Mouse (Mus musculus) kidney, adult 2 months (tissue): ENCODE data around the gene Sult4a1. TPM values are rescaled to one million over a fixed set of nuclear protein-coding genes. Genes with fewer than 3 reads are reported as not detected.

ENCODE experiments used
- DNase-seq: peaks from one replicate; pipeline ENCODE4 v3.0.0; 2021
- H3K27ac ChIP-seq: fragments of 200-500 bp; 2 replicates; pipeline ENCODE4 v1.5.1; 2012; ENCODE audit warnings: low read depth, low read length, control low read depth, inconsistent platforms; ENCODE audit not compliant: insufficient read depth
- H3K27me3 ChIP-seq: fragments of 200-500 bp; replicated peaks from 2 replicates; pipeline ENCODE4 v1.6.1; 2012; ENCODE audit warnings: mild to moderate bottlenecking, moderate library complexity, low read length, inconsistent platforms; ENCODE audit not compliant: control insufficient read depth, insufficient read depth
- H3K36me3 ChIP-seq: fragments of 200-500 bp; 2 replicates; pipeline ENCODE4 v1.6.1; 2012; ENCODE audit warnings: mild to moderate bottlenecking, moderate library complexity, low read length, inconsistent platforms; ENCODE audit not compliant: control insufficient read depth, insufficient read depth
- H3K4me1 ChIP-seq: fragments of 200-500 bp; 2 replicates; pipeline ENCODE4 v1.6.1; 2011; ENCODE audit warnings: low read length; ENCODE audit not compliant: control insufficient read depth, insufficient read depth
- H3K4me3 ChIP-seq: fragments of 200-500 bp; 2 replicates; pipeline ENCODE4 v1.5.1; 2011; ENCODE audit warnings: mild to moderate bottlenecking, low read depth, low read length, control low read depth; ENCODE audit not compliant: insufficient read depth
- CTCF ChIP-seq: fragments of 200-500 bp; conservative IDR thresholded peaks from 2 replicates; pipeline ENCODE4 v1.5.1; 2011; ENCODE audit warnings: low read depth, mild to moderate bottlenecking, control low read depth, low read length, moderate library complexity, mixed read lengths; ENCODE audit not compliant: insufficient read depth, insufficient read length
- POLR2A ChIP-seq: fragments of 200-500 bp; IDR thresholded peaks from one replicate; pipeline ENCODE4 v1.6.1; 2011; ENCODE audit warnings: low read depth, low read length, control low read depth
- WGBS: fragments of 180-500 bp; shearing (Covaris S2); methylation state at CpG from one replicate; pipeline ENCODE4 v1.1.7; 2018; 5-methylcytosine and 5-hydroxymethylcytosine counted together
- polyA plus RNA-seq: library from polyadenylated mRNA; depleted of rRNA; stranded (reverse); fragments of >200 nt; gene quantifications from 2 replicates; pipeline ENCODE4 v1.2.3, GENCODE M21; 2012

The Sult4a1 gene
- polyA plus RNA-seq, 1 experiment, result 1.5 TPM

DNA sequence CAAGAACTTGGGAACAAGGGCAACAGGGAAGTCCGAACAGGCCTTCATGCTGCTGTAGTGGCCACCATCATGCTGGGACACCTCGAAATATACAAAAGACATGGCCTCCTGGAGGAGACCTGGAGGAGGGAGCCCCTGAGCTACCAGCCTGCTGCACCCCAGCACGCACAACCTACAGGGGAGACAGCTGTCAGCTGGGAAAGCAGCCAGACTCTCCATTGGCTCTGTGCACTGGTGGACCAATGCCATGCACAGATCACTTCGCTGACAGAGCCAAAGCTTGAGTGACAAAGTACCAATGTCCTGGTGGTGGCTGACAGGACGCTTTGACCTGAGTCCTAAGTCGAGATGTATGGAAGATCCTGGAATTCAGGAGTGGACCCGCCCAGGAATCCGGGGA is 9.5 kb downstream of the Sult4a1 start:
- no peak for DNase-seq
- H3K36me3 ChIP-seq, result no peaks in the 10 kb centered on the region
- H3K27ac ChIP-seq, result no peak overlapping the region
- H3K4me1 ChIP-seq, result no peaks in the 10 kb centered on the region
- no peaks in the 10 kb centered on the region for H3K27me3 ChIP-seq
- H3K4me3 ChIP-seq, result no peak overlapping the region
- TF ChIP-seq CTCF, result no peak
- no peak for TF ChIP-seq POLR2A
- 86% methylated on average over 8 of the region's 8 CpGs for WGBS

DNA sequence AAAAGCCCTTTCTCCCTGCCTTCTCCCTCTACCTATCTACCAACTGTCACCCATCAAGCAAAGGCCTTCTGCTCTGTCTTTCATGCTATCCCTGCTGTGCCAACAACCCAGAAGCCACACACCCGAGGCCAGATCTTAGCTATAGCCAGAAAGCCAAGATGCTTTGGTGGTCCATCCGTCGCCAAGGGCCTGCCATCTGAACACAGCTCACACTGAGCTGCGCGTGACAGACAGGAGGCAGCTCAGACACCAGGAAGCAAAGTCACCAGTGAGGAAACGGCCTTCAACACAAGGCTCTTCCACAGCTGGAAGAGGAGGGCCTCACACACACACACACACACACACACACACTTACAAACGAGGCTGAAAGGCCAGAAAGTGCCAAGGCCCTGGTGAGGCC is 10.6 kb downstream of the Sult4a1 start:
- H3K4me1 ChIP-seq, result no peaks in the 10 kb centered on the region
- TF ChIP-seq CTCF (no peak), POLR2A (no peak)
- H3K27me3 ChIP-seq, result no peaks in the 10 kb centered on the region
- DNase-seq, result no peak
- H3K4me3 ChIP-seq, result no peak overlapping the region
- no peaks in the 10 kb centered on the region for H3K36me3 ChIP-seq
- no peak overlapping the region for H3K27ac ChIP-seq
- 62% methylated on average over 7 of the region's 7 CpGs for WGBS

DNA sequence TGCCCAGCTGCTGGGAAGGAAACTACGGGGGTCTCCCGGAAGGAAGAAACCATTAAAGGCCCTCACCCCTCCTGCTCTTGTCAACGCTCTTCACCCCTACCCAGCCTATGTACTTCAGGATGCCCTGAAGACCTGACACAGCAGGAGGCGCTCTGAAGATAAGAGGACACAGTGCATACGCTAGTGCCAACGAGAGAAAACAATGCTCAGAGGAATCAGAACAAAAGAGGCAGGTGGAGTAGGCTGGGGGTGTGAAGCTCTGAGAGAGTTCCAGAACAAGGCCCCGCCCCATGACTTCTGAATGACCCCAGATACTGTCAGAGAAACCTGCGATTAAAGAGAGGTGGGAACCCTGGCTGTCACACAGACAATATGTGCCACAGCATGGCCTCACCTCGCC is 18.8 kb downstream of the Sult4a1 start:
- Histone ChIP-seq H3K4me1 (no peaks in the 10 kb centered on the region), H3K4me3 (no peak overlapping the region), H3K36me3 (no peaks in the 10 kb centered on the region), H3K27me3 (no peaks in the 10 kb centered on the region), H3K27ac (no peak overlapping the region)
- TF ChIP-seq CTCF, result no peak
- TF ChIP-seq POLR2A, result no peak
- no peak for DNase-seq
- 46% methylated on average over 9 of the region's 9 CpGs for WGBS

DNA sequence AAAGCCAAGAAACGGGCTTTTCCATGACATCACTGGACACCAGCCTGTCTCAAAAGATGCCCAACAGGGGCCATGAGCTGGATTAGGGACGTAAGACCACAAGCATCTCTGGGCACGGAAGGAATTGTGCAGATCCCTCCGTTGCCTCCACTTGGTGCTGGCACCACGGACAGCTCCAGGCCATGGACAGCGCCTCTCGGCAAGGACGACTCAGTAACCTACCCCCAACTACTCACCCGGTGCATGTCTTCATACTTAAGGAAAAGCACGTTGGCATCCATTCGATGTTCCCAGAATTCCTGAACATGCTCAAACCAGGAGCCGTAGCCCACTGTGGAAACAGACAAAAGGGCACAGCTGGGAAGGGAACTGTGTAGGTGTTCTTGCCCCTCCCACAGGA is 19.2 kb downstream of the Sult4a1 start:
- DNase-seq, result no peak

DNA sequence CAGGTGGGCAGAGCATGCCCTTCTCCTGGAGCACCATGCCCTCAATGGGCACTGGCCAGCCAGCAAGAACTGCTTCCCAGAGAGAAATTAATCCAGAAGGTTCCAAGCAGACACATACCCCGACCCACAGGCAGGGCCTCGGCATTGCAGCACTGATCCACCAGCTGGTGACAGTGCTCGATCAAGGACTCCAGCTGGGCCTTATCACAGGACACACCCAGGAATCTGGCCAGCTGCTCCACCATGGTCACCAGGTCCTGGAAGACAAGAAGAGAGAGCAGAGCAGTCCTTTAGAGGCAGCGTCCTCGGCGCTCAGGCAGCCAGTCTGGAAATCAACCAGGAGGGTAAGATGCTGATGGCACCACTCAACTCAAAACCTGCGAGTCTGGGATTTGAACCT is 25.5 kb downstream of the Sult4a1 start:
- TF ChIP-seq CTCF (no peak), POLR2A (no peak)
- H3K36me3 ChIP-seq, result no peaks in the 10 kb centered on the region
- 54% methylated on average over 7 of the region's 7 CpGs for WGBS

More for the DNA sequence above, 19.2 kb downstream of the Sult4a1 start:
- Histone ChIP-seq H3K27me3 (no peaks in the 10 kb centered on the region), H3K36me3 (no peaks in the 10 kb centered on the region), H3K4me3 (no peak overlapping the region), H3K4me1 (no peaks in the 10 kb centered on the region), H3K27ac (no peak overlapping the region)
- no peak for TF ChIP-seq POLR2A
- no peak for TF ChIP-seq CTCF
- WGBS, result 22% methylated on average over 12 of the region's 12 CpGs

DNA sequence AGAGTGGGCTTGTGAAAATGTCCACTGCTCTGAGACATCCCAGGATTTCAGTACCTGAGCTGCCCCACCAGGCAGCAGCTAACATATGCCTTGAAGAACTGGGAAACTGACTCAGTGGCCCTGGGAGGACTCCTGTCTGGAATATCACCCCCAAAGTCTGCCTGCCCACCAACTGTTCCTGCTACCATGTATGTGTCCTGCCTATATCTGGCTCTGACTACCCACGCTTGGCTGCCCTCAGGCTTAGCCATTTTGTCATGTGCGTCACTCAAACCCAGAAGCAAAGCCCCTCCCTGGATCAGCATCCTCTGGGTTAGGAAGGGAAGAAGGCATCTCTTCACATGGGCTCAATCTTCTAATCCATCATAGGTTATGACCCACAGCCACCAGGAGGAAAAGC is 26.0 kb downstream of the Sult4a1 start:
- Histone ChIP-seq H3K36me3 (no peaks in the 10 kb centered on the region), H3K4me3 (no peak overlapping the region), H3K27me3 (no peaks in the 10 kb centered on the region), H3K4me1 (no peaks in the 10 kb centered on the region), H3K27ac (no peak overlapping the region)
- TF ChIP-seq POLR2A (no peak), CTCF (no peak)
- 82% methylated on average over 2 of the region's 2 CpGs for WGBS
- no peak for DNase-seq

More for the DNA sequence above, 25.5 kb downstream of the Sult4a1 start:
- Histone ChIP-seq H3K4me3 (no peak overlapping the region), H3K27ac (no peak overlapping the region), H3K27me3 (no peaks in the 10 kb centered on the region), H3K4me1 (no peaks in the 10 kb centered on the region)
- no peak for DNase-seq

DNA sequence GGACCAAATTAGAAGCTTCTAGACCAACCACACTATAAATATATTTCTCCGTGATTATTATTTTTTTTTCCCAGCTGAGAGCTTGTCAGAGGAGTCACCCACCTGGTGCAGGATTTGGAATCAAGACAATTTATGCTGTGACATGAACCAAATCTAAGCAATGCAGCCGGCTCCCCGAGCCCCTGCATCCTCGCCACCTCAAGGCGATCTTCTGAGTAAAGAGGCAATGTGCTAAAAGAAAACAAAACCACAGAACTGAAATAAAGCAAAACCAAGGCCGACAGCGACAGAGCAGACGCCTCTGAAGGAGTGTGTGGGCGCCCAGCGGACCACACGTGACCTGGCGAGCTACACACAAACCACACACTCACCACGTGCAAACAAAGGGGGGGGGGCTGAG is 26.9 kb downstream of the Sult4a1 start:
- no peak for DNase-seq
- Histone ChIP-seq H3K36me3 (no peaks in the 10 kb centered on the region), H3K27ac (no peak overlapping the region), H3K27me3 (no peaks in the 10 kb centered on the region), H3K4me3 (no peak overlapping the region), H3K4me1 (no peaks in the 10 kb centered on the region)
- WGBS, result 47% methylated on average over 13 of the region's 13 CpGs
- TF ChIP-seq POLR2A (no peak), CTCF (no peak)

DNA sequence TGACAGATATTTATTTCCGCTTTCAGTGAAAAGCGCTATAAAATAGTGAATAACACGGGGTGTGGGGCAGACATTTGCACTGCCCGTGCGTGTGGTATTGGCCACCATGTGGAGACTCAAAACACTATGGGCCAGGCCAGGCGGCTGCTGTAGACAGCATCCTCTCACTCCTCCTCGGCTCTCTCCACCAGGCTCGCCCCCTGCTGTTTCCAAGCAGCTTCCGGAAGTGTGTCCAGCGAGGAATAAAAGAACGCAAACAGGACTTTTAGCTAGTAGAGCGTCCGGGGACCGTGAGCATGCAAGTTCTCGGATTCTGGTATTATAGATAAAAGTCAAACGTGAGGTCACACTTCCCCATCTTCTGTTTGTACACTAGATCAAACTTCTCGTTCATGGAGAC is 28.4 kb downstream of the Sult4a1 start:
- no peaks in the 10 kb centered on the region for H3K36me3 ChIP-seq
- H3K4me3 ChIP-seq, result no peak overlapping the region
- no peaks in the 10 kb centered on the region for H3K27me3 ChIP-seq
- no peak overlapping the region for H3K27ac ChIP-seq
- H3K4me1 ChIP-seq, result no peaks in the 10 kb centered on the region
- 53% methylated on average over 17 of the region's 17 CpGs for WGBS
- no peak for DNase-seq
- TF ChIP-seq CTCF, result no peak
- no peak for TF ChIP-seq POLR2A
